Mouse (Mus musculus): ENCODE results near the gene Brd3os.

The Brd3os gene

GRCm38 (mm10) chr2:27421293-27422068 lies 20.6 kb upstream of the Brd3os start:
- peak; percentile 67 to 81 for DNase-seq

DNA sequence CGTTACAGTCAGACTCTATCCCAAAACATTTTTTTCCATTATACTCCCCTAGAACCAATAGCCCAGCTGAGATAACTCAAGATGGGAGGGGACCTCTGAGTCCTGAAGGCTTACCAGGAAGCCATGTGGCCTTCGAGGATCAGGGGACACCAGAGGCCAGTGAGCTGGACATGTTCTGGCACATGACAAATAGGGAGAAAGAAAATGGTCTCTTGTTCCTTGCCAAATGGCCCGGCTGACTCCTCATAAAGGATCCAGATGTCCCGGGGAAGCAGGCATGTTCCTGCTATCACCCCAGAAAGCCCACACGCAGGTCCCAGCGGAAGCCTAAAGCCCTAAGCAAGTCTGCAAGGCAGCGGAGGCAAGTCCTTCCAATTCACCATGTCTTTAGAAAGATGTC lies 18.5 kb upstream of the Brd3os start:
- peak; percentile 26 to 72 for DNase-seq

GRCm38 (mm10) chr2:27425161-27425611 lies 16.9 kb upstream of the Brd3os start:
- DNase-seq: peak; percentile 54 to 58

DNA sequence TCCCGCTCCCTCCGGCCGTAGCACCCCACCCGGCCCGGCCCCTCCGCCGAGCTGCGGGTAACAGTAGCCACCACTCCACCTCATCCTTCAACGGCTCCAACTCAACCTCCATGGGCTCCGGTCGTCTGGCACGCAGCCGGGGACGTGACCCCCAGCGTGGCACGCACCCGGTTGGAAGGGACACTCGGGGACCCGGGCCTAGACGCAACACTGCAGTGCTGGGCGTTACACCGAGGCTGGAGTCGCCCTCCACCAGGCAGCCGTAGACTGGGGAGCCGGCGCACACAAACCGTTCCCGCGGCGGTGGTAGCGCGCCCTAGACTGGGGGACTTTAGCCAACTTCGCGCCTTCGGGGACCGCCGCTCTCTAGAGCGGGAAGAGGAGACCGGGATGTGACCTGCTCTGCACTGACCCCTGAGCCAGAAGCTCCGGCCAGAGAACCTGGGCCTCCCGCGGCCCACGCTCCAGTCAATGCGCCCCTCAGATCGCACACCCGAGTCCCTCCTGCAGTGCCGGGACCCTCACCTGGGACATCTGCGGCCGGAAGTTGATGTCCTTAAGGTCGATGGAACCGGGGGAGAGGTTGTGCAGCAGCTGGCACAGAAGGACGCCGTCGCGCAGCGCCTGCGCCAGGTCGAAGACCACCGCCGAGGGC lies 16.2 kb upstream of the Brd3os start:
- DNase-seq: peak; percentile 46 to 64

DNA sequence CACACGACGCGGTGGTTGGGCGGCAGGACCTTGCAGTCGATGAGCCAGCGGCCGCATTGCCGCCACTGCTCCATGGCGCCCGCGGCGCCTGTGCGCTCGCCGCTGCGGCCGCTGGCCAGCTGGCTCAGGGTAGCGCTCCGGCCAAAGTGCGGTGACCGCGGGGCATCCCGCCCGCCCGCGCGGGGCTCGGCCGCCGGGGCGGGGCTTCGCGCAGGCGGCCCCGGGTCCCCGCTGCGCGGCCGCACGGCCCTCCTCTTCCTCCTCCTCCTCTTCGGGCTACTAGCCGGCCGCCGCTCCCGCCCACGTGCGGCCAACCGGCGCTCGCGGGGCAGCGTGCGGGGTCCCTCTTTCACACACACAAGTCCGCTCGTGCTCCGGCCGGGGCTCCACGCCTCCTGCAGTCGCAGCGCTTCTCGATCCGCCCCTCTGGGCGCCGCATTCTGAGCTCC lies 15.7 kb upstream of the Brd3os start:
- peak in 1 of 2 experiments; percentile 52 for DNase-seq

- DNase-seq: peak; percentile 96
These were observed 15.2 kb upstream of the Brd3os start, which contains the start of gene Vav2 for GRCm38 (mm10) chr2:27426855-27427457. TSS of gene Vav2 (minus strand) at chr2:27427033.

GRCm38 (mm10) chr2:27428071-27428470 lies 14.1 kb upstream of the Brd3os start:
- peak; percentile 78 to 88 for DNase-seq

- DNase-seq: no peak
These were observed 11.5 kb upstream of the Brd3os start for GRCm38 (mm10) chr2:27430621-27431020.

- DNase-seq: no peak
These were observed 9.5 kb upstream of the Brd3os start for GRCm38 (mm10) chr2:27432599-27432998.

DNA sequence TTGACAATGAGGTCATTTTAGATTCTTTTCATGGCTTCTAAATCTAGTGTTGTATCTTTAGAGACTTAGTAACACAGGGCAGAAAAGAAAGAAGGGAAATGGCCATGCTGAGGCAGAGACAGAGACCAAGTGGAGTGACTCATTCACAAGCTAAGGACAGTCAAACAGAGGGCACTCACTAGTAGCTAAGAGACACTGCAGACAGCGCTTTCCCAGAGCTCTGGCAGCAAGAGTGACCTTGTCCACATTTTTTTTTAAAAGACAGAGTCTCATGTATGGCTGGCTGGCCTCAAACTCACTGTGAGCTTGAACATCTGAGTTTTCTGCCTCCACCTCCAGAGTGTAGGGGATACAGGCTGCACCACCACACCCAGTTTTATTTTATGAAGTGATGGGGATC lies 4.2 kb upstream of the Brd3os start:
- no peak for DNase-seq

DNA sequence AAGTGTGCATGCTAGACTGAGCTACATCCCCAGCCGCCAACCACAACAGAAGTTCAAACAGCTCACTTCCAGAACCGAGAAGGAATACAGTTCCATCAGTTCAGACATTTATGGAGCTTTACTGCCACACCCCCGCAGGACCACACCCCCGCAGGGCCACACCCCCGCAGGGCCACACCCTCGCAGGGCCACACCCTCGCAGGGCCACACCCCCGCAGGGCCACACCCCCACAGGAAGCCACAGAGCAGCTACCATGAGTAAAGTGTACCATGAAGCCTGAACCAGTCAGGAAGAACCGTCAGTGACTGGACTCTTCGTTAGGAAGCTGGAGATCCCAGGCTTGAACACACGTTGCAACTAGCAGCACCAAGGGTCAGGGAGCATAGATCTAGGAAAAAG lies 3.8 kb upstream of the Brd3os start:
- peak; percentile 47 to 51 for DNase-seq

GRCm38 (mm10) chr2:27442708-27443449 lies 755 bp downstream of the Brd3os start:
- no peak for DNase-seq

GRCm38 (mm10) chr2:27443450-27443708 lies 1.3 kb downstream of the Brd3os start:
- no peak for DNase-seq

GRCm38 (mm10) chr2:27445910-27446309 lies 3.8 kb downstream of the Brd3os start:
- DNase-seq: no peak

DNA sequence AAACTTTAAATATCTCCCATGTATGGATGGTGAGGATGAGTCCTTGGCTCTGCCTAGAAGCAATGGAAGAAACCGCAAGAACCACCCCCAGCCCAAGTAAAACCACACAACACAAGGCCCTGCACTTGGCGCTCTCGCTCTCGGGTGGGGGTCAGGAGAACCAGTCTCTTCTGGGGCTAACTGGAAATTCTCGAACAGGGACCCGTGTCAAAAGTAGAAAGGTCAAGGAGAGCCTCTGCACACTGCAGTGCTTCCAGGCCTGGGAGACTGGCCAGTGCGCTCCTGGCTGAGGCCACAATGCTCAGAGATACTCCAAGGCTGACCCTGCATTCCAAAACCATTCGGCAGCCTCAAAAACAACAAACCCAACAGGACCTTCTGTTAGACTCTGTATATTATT lies 4.7 kb downstream of the Brd3os start:
- no peak for DNase-seq

GRCm38 (mm10) chr2:27447782-27448181 lies 5.7 kb downstream of the Brd3os start:
- no peak for DNase-seq

DNA sequence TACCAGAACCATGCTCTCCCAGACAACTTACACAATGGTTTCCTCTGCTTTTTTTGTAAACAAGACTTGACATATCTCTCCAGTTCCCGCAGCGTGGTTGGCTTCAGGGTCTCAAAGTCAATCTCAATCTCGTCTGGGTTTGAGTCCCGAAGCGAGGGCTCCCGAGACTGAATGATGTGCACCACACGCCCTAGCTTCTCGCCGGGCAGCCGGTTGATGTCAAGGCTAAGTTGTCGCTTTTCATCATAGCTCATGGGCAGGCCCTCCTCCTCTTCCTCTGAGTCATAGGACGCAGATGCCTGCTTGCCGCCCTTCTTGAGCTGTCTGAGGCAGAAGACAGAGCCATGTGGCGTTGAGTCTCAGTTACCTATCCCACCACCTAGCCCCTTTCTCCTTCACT lies 8.1 kb downstream of the Brd3os start:
- DNase-seq: no peak

- DNase-seq: peak in 1 of 2 experiments; percentile 16
These were observed 17.6 kb downstream of the Brd3os start for GRCm38 (mm10) chr2:27459735-27460134.

DNA sequence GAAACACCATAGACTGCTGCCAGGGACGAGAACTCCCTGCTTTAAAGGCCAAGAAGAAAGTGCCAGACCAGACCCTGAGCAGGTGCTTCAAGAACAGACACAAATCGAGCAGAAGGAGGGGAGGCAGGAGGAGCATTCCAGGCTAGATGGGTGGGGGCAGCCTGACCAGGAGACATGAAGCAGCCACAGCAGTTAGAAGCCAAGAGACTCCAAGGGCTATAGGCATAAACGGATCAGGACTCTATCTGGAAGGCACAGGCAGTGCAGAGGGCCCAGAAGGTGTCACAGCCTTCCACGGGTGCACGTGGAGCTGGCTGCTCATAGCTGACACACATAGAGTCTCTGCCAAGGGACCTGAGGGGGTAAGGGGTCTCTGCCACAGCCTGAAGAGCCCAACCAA lies 18.0 kb downstream of the Brd3os start:
- no peak for DNase-seq

- DNase-seq: peak in 1 of 2 experiments; percentile 16
These were observed 18.5 kb downstream of the Brd3os start for GRCm38 (mm10) chr2:27460651-27461050.

GRCm38 (mm10) chr2:27461881-27462660 lies 19.9 kb downstream of the Brd3os start:
- no peak for DNase-seq

DNA sequence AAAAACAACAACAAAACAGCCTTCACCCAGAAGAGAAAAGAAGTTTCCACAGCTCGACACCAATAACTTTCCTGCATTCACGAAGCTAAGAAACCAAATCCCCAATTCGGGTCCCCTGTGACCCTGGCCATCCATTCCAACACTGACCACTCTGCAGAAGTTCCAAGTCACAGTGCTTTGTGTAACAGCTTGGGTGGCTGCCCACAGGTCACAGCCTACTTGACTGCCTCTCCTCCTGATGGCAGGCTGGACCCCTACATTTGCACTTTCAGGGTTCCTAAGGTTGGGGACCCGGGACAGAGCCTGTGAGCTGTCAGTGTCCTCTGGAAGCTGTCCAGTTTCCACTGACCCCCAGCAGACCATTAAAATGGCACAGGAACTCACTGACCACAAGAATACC lies 20.8 kb downstream of the Brd3os start:
- peak in 1 of 2 experiments; percentile 19 for DNase-seq

Measured in lung, postnatal 4 days (tissue).